Mouse (Mus musculus) liver, embryonic 14.5 days (tissue): ENCODE measurements around the gene Gm6882.
"Not testable (repeated sequence)": the region's sequence is repeated elsewhere in the genome, so short reads cannot be mapped to it uniquely, and the experiment has no call there.

Experiments used
- CTCF ChIP-seq: IDR thresholded peaks from 2 replicates; pipeline ENCODE4 v1.5.1; 2016; ENCODE audit warnings: antibody characterized with exemption, low read depth, control low read depth
- EP300 ChIP-seq: IDR thresholded peaks from 2 replicates; pipeline ENCODE4 v1.6.1; 2016; ENCODE audit warnings: antibody characterized with exemption, low read depth

DNA sequence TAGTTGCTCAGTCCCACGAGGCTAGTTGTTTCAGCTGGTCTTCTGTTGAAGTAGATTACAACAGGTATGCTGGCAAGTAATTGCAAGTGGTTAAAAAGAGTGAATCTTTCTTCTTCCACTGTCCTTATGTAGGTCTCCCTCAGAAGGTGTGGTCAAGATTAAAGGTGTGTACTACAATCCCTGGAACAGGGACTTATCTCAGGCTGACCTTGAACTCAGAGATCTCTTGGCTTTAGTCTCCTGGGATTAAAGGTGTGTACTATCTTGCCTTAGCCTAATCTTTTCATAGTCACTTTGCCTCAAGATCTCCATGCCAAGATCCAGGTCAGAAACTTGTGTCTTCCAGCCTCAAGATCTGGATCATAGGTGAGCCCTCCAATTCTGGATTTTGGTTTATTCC lies at the start of gene Gm6882:
- TF ChIP-seq CTCF, EP300: not testable (repeated sequence)
